Mouse (Mus musculus) neural tube, embryonic 14.5 days (tissue): Measurements from ENCODE around the gene Ubtd1. TPM values are rescaled to one million over a fixed set of nuclear protein-coding genes. Genes with fewer than 3 reads are reported as not detected.
A peak's percentile ranks its signal among the peaks of the same experiment; 100 is the strongest.

ENCODE experiments used
- ATAC-seq: fragments of 200-750 bp; cut with Nextera tagmentation; 2 replicates; pipeline ENCODE4 v1.8.0; 2017; ENCODE audit warnings: low read depth, mild to moderate bottlenecking, moderate TSS enrichment, moderate library complexity
- H3K27ac ChIP-seq: fragments of 300-500 bp; sonication (generic); 2 replicates; pipeline ENCODE4 v1.5.1; 2014; ENCODE audit warnings: low read depth, mild to moderate bottlenecking, control low read depth, low read length, moderate library complexity, mixed read lengths
- H3K27me3 ChIP-seq: fragments of 300-500 bp; sonication (generic); 2 replicates; pipeline ENCODE4 v1.6.1; 2014; ENCODE audit warnings: low read length; ENCODE audit not compliant: control insufficient read depth, insufficient read depth
- H3K36me3 ChIP-seq: fragments of 300-500 bp; sonication (generic); 2 replicates; pipeline ENCODE4 v1.6.1; 2014; ENCODE audit warnings: low read length, mixed read lengths; ENCODE audit not compliant: control insufficient read depth, insufficient read depth
- H3K4me1 ChIP-seq: fragments of 300-500 bp; sonication (generic); 2 replicates; pipeline ENCODE4 v1.6.1; 2014; ENCODE audit warnings: low read length; ENCODE audit not compliant: control insufficient read depth, insufficient read depth
- H3K4me2 ChIP-seq: fragments of 300-500 bp; sonication (generic); 2 replicates; pipeline ENCODE4 v1.6.1; 2014; ENCODE audit warnings: mild to moderate bottlenecking, low read depth, low read length, control low read depth
- H3K4me3 ChIP-seq: fragments of 300-500 bp; sonication (generic); 2 replicates; pipeline ENCODE4 v1.5.1; 2014; ENCODE audit warnings: low read depth, low read length, control low read depth, mixed read lengths
- H3K9ac ChIP-seq: fragments of 300-500 bp; sonication (generic); replicated peaks from 2 replicates; pipeline ENCODE4 v1.6.1; 2014; ENCODE audit warnings: low read depth, mild to moderate bottlenecking, control low read depth, low read length, mixed read lengths
- H3K9me3 ChIP-seq: fragments of 300-500 bp; sonication (generic); 2 replicates; pipeline ENCODE4 v1.6.1; 2016; ENCODE audit warnings: low read length; ENCODE audit not compliant: control insufficient read depth
- WGBS: fragments of 180-500 bp; shearing (Covaris S2); extraction: QIAGEN DNeasy Blood & Tissue Kit; methylation state at CpG from one replicate; pipeline ENCODE4 v1.1.7; 2014; 5-methylcytosine and 5-hydroxymethylcytosine counted together
- polyA plus RNA-seq: library from polyadenylated mRNA; unstranded; fragments of >200 nt; fragmentation: Nextera tagmentation; extraction: Ambion mirVana; gene quantifications from 2 replicates; pipeline ENCODE4 v1.2.1, GENCODE M21; 2014

Gene Ubtd1
- polyA plus RNA-seq, 1 experiment from 2014 or later, result 8.2 TPM

DNA sequence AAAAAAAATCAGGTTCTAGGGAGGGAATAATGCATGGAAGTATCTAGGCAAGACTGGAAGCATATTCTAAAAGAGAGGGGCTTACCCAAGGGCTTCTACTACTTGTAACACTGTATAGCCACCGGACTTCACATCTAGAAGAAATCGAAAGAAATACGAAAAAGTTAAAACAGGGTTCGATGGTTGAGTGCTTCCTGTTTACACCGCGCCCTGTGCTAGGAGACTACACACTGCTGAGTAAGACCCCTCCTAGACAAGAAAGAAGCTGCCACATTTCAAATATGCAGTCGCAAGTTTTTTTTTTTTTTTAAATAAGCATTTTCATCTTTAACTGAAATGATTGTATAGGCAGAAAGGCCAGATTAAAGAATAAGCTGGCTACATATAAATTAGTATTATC is 11.9 kb upstream of the Ubtd1 start:
- no peaks in the 10 kb centered on the region for H3K27me3 ChIP-seq
- H3K4me2 ChIP-seq, result no peak overlapping the region
- H3K9ac ChIP-seq, result no peak overlapping the region
- WGBS, result 97% methylated on average over 7 of the region's 7 CpGs
- peaks cover 21% of the 10 kb centered on the region for H3K36me3 ChIP-seq
- no peak overlapping the region for H3K27ac ChIP-seq
- H3K4me1 ChIP-seq, result peaks cover 11% of the 10 kb centered on the region
- no peak for ATAC-seq
- H3K9me3 ChIP-seq, result no peaks in the 10 kb centered on the region
- H3K4me3 ChIP-seq, result no peak overlapping the region

GRCm38 (mm10) chr19:41973891-41974794 is 7.4 kb upstream of the Ubtd1 start:
- Histone ChIP-seq H3K9ac (no peak overlapping the region), H3K4me1 (peaks cover 16% of the 10 kb centered on the region), H3K4me3 (no peak overlapping the region), H3K27me3 (no peaks in the 10 kb centered on the region), H3K9me3 (no peaks in the 10 kb centered on the region), H3K4me2 (no peak overlapping the region), H3K36me3 (no peaks in the 10 kb centered on the region; the same call in 1 of the 2 replicates), H3K27ac (peak overlapping the region; percentile 39)
- peak; percentile 58; the same call in 1 of the 2 replicates for ATAC-seq
- 47% methylated on average over 13 of the region's 13 CpGs for WGBS

DNA sequence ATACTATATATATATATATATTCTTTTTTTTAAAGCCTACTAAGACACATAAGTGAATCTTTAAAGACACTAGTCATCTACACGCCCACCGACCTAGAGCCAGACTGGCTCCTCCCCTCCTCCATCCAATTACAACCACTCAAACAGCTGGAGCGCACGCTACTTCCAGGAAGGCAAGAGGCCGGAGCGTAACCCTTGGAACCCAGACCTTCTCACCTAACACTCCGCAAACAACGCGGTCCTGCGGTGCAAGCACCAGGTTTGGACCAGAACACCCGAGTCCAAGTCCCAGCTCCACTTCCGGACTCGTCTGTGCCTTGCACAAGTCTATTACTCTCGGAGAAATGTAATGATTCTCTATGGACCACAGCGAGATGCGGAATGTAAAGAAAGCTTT is 1.1 kb upstream of the Ubtd1 start:
- Histone ChIP-seq H3K9ac (peak overlapping the region; percentile 74), H3K4me1 (peaks cover 8% of the 10 kb centered on the region), H3K27ac (peak overlapping the region; percentile 84), H3K4me2 (peak overlapping the region; percentile 99), H3K4me3 (peak overlapping the region; percentile 87), H3K36me3 (no peaks in the 10 kb centered on the region), H3K27me3 (peaks cover 4% of the 10 kb centered on the region; the same call in 1 of the 2 replicates), H3K9me3 (no peaks in the 10 kb centered on the region)
- ATAC-seq, result peak; percentile 18
- WGBS, result under 1% methylated on average over 16 of the region's 16 CpGs

- Histone ChIP-seq H3K36me3 (no peaks in the 10 kb centered on the region), H3K4me3 (peak within 1 kb of the TSS; percentile 87), H3K27ac (peak within 1 kb of the TSS; percentile 84), H3K4me2 (peak within 1 kb of the TSS; percentile 99), H3K27me3 (peaks cover 4% of the 10 kb centered on the region; the same call in 1 of the 2 replicates), H3K9me3 (no peaks in the 10 kb centered on the region), H3K9ac (peak within 1 kb of the TSS; percentile 74), H3K4me1 (peaks cover 8% of the 10 kb centered on the region)
- peak; percentile 95 for ATAC-seq
- under 1% methylated on average over 65 of the region's 68 CpGs for WGBS
Observed at GRCm38 (mm10) chr19:41980819-41981594, 556 bp upstream of the Ubtd1 start, which contains the start of gene Mms19. Gene Mms19 (minus strand): TSS chr19:41981157.

GRCm38 (mm10) chr19:41981931-41982790 is 598 bp downstream of the Ubtd1 start:
- under 1% methylated on average over 70 of the region's 74 CpGs for WGBS
- ATAC-seq, result no peak
- peaks cover 4% of the 10 kb centered on the region; the same call in 1 of the 2 replicates for H3K4me1 ChIP-seq

GRCm38 (mm10) chr19:41982791-41983150 is 1.2 kb downstream of the Ubtd1 start:
- Histone ChIP-seq H3K27me3 (peaks cover 4% of the 10 kb centered on the region; the same call in 1 of the 2 replicates), H3K27ac (no peak overlapping the region), H3K4me1 (peaks cover 4% of the 10 kb centered on the region; the same call in 1 of the 2 replicates), H3K4me2 (peak overlapping the region; percentile 99), H3K4me3 (peak overlapping the region; percentile 87), H3K9ac (no peak overlapping the region), H3K9me3 (no peaks in the 10 kb centered on the region), H3K36me3 (no peaks in the 10 kb centered on the region)
- no peak for ATAC-seq
- WGBS, result 4% methylated on average over 4 of the region's 4 CpGs

More at GRCm38 (mm10) chr19:41981931-41982790, 598 bp downstream of the Ubtd1 start:
- peak overlapping the region; percentile 84 for H3K27ac ChIP-seq
- H3K36me3 ChIP-seq, result no peaks in the 10 kb centered on the region
- peak overlapping the region; percentile 87 for H3K4me3 ChIP-seq
- peaks cover 4% of the 10 kb centered on the region; the same call in 1 of the 2 replicates for H3K27me3 ChIP-seq
- peak overlapping the region; percentile 99 for H3K4me2 ChIP-seq
- no peaks in the 10 kb centered on the region for H3K9me3 ChIP-seq
- H3K9ac ChIP-seq, result peak overlapping the region; percentile 74

- Histone ChIP-seq H3K27ac (no peak overlapping the region), H3K9ac (no peak overlapping the region), H3K4me2 (no peak overlapping the region), H3K4me3 (no peak overlapping the region), H3K36me3 (no peaks in the 10 kb centered on the region), H3K27me3 (peaks cover 4% of the 10 kb centered on the region; the same call in 1 of the 2 replicates), H3K9me3 (no peaks in the 10 kb centered on the region), H3K4me1 (no peaks in the 10 kb centered on the region)
- no peak for ATAC-seq
- 94% methylated on average over 5 of the region's 5 CpGs for WGBS
Observed at GRCm38 (mm10) chr19:41985994-41986393, 4.4 kb downstream of the Ubtd1 start.

- Histone ChIP-seq H3K27ac (no peak overlapping the region), H3K4me1 (no peaks in the 10 kb centered on the region), H3K9me3 (no peaks in the 10 kb centered on the region), H3K36me3 (no peaks in the 10 kb centered on the region), H3K4me3 (no peak overlapping the region), H3K4me2 (no peak overlapping the region), H3K9ac (no peak overlapping the region), H3K27me3 (peaks cover 4% of the 10 kb centered on the region; the same call in 1 of the 2 replicates)
- ATAC-seq, result no peak
- WGBS, result 88% methylated on average over 4 of the region's 4 CpGs
Observed at GRCm38 (mm10) chr19:41987206-41987605, 5.6 kb downstream of the Ubtd1 start.
